Mouse (Mus musculus) spleen, postnatal 36 days (tissue): ENCODE measurements around the gene 1520401A03Rik.

ENCODE experiments used
- DNase-seq, 2 experiments: peaks; one replicate each; pipeline ENCODE4 v3.0.0; 2022; ENCODE audit warnings: low spot score in 2 of 2, mixed read lengths in 1 of 2

1520401A03Rik gene

DNA sequence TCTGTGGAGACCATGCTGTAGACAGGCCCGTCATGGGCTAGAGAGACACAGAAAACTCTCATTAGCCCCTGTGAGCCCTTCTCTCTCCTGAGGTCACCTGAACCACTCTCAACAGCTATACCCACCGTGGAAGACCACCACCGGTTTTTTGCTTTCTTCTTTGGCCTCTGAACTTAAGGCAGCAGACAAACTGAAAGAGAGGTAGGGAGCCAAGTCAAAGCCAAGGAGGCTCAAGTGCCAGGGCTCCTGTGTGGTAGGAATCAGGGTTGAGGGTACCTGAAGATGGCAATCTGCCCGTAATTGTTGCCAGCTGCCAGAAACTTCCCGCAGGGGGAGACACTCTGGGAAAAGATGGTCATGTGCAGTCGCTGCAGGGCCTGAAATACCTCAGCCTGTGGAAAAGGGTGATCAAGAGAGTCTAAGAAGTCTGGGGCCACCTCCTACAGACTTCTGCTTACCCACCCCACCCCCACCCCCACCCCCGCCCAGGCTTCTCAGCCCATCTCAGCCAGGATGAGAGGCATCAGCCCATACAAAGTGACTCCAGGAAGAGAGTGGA, 52.0 kb downstream of the 1520401A03Rik start:
- DNase-seq, result no peak

DNA sequence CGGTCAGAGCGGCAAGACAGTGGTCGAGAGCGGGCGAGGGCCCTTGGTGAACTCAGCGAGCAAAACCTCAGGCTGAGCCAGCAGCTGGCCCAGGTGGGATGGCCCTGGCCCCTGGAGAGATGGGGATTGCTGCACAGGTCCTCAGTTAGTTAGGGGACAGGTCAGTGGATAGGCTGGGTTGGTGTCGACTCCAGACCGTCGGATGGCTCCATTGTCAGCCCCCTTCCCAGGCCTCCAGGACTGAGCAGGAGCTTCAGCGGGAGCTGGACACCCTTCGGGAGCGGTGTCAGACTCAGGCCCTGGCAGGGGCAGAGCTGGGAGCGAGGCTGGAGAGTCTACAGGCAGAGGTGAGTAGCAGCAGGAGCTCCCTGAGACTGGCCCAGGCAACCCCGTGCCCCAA, 57.1 kb downstream of the 1520401A03Rik start:
- no peak for DNase-seq

DNA sequence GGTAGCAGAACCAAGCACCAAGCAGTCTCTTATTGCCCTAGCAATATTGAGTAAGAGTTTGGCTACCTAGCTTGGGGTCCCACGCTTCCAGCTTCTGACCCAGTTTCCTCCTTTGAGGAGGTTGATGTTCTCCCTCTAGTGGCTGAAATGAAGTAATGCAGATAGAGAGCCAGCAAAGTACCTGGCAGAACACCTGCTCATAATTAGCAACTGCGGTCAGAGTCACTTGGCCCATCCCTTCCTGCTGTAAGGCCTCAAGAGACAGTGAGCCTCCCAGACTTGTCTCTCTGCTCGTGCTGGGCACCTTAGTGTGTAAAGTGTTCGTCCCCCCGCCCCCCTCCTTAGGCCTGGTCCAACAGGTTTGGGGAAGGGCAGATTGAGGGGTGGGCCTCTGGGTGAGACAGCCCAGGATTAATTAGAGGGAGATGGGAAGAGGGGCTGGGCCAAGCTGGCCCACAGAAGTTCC, 58.0 kb downstream of the 1520401A03Rik start:
- DNase-seq, result peak; percentile 28 to 41

DNA sequence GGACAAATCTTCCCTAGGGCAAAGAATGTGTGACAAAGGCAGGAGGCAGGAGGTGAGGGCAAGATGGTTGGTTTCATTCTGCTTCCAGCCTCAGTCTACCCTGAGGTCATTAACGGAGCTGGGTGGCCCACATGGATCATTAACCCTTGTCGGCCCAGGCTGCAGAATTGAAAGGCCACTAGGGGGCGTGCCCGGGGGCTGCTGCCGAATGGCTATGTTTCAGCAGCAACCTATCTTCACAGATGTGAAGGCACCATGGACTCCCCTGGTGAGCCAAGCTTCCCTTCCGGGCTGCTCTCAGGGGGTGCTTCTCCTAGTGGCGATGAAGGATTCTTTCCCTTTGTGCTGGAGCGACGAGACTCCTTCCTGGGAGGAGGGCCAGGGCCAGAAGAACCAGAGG, 61.1 kb downstream of the 1520401A03Rik start:
- DNase-seq, result no peak

DNA sequence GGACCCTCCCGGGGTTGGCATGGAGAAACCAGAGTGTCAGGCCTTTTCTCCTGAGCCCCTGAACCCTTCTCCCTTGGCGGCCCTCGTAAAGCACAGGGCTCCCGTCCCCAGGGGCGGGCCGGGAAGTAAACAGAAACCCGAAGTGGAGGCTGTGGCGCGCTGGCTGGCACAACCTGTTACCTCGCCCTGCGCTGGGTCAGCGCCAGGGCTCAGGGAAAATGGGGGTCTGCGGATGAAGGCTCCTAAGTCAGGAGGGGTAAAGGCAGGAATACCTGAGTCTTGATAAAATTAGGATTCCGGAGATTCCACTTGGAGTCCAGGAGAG, 61.7 kb downstream of the 1520401A03Rik start:
- DNase-seq, result no peak

DNA sequence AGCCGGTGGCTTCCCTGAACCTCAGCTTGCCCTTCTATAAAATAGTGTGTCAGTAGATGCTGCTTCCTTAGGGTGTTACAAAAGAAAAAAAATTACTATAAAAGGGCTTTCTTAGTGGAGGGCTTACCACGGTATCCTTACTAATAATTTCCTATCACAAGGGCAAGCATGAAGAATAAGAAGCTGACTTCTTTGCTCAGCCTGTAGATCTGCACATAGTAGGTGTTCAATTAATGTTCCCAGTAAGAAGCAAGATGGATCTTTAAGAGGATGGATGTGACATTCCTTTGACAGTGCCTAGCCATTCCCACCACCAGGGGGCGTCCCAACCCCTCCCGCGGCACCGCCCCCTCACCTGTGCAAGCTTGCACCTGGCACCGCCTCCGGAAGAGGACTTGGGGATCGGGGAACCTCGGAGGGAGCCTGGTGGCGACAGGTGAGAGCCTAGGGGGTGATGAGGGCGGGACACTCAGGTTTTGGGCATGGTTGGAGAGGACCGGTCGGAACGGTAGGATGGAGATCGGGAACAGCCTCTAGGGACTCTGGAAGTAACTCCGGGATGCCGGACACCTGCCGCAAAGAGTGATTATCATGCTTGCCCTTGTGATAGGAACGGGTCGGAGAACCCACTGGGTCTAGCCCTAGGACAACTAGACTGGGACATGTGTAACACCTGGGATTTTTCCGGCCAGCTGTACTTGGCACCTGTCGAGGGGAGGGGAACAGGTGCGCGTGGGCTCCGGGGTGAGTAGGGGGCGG, 62.3 kb downstream of the 1520401A03Rik start, which contains the start of gene Bicdl2:
Bicdl2 (plus strand) TSS at position 390 of the 759 bp plus-strand sequence.
- DNase-seq, result peak in 1 of 2 experiments; percentile 23

DNA sequence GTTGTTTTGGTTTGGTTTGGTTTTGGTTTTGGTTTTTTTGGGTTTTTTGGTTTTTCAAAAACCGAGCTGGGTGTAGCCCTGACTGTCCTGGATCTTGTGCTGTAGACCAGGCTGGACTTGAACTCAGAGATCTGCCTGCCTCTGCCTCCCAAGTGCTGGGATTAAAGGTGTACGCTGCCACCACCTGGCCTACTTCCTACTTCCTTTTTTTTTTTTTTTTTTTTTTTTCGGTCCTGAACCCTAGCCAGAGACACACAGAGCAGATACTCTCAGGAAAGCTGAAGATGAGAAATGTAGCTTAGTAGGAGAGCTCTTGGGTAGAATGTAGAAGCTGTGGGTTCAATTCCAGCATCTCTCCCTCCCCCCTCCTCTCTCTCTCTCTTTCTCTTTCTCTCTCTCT, 64.1 kb downstream of the 1520401A03Rik start:
- no peak for DNase-seq
